ENCODE assay signal across 8 mouse cellular contexts in the genomic region with DNA sequence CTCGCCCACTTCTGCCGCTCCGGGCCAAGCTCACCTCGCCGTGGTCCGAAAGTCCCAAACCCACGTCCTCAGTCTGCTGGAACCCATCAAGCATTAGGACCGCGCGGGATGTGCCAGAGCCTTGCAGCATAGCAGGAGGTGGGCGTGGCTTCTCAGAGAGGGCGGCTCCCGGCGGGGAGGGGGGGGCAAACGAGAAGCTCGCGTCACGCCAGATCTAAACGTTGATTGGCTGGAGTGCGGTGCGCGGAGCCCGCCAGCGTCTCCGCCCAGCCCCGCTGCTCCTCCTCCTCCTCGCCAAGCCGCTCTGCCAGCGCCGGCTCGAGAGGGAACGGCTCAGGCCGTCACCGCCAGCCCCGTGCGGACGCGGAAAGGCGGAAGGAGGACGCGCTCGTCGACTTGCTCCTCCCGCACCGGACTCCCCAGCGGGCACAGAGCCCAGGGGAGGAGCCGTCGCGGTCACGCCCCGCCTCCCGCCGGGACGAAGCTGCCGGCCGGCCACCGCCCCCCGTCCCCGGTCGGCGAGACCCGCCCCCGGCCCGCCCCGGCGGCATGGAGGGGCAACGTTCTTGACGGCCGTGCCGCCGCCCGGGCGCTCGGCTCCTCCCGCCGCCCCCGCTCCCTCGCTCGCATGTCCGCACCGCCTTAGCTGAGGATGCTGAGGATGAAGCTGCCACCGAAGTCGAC. TPM values are rescaled to one million over a fixed set of nuclear protein-coding genes. Genes with fewer than 3 reads are reported as not detected.
A peak's percentile ranks its signal among the peaks of the same experiment; 100 is the strongest.
DNase-seq lines count a peak whose midpoint lies in the region; ATAC-seq and TF ChIP-seq lines count a peak whose summit lies in the region.

Gene Zcchc2, plus strand, starts transcription at position 269 of the 684 bp plus-strand sequence.

- no peak for TF ChIP-seq CTCF in C2C12 (IDR thresholded peaks at IDR 0.05; ENCODE audit: control insufficient read depth, insufficient read depth, insufficient read length)
- TF ChIP-seq CTCF in brain, embryonic 14.5 days (IDR thresholded peaks at IDR 0.05; ENCODE audit: borderline replicate concordance, extremely low read depth, insufficient read depth, insufficient read length) = no peak
- TF ChIP-seq CTCF in liver, adult 2 months (IDR thresholded peaks at IDR 0.05; ENCODE audit: low read depth, low read length) = no peak

- H3K79me2 ChIP-seq in C2C12 (ENCODE audit: control insufficient read depth, insufficient read depth) (peaks cover 78% of the 10 kb centered on the region), myocyte (ENCODE audit: control insufficient read depth, insufficient read depth) (peaks cover 56% of the 10 kb centered on the region)
- H3K79me2 ChIP-seq in liver, adult 2 months (ENCODE audit: control insufficient read depth, insufficient read depth, low read length) = peaks cover 23% of the 10 kb centered on the region

- ATAC-seq in heart, embryonic 11.5 days (replicated peaks; ENCODE audit: insufficient number of reproducible peaks, low FRiP score, low TSS enrichment) = peak; percentile 91
- ATAC-seq in kidney, embryonic 16.5 days (ENCODE audit: low FRiP score, low TSS enrichment) = peak; percentile 95

- under 1% methylated on average over 65 of the region's 83 CpGs for WGBS in heart, embryonic 11.5 days (ENCODE audit: insufficient replicate concordance)
- under 1% methylated on average over 61 of the region's 83 CpGs for WGBS in kidney, embryonic 16.5 days
- under 1% methylated on average over 83 of the region's 83 CpGs for WGBS in liver, adult 2 months

- H3K79me3 ChIP-seq in C2C12 (ENCODE audit: low read depth) = peaks cover 47% of the 10 kb centered on the region

- H3K27ac ChIP-seq in heart, embryonic 11.5 days (ENCODE audit: low read depth, low read length) = peak within 1 kb of the TSS; percentile 95
- H3K27ac ChIP-seq in kidney, embryonic 16.5 days (ENCODE audit: low read length) = peak within 1 kb of the TSS; percentile 97
- peak within 1 kb of the TSS; percentile 91 for H3K27ac ChIP-seq in liver, adult 2 months (replicated peaks; ENCODE audit: insufficient read depth, low read depth, low read length)

- H3K4me3 ChIP-seq in C2C12 (ENCODE audit: insufficient read depth, poor library complexity, severe bottlenecking) = peak within 1 kb of the TSS; percentile 68
- H3K4me3 ChIP-seq in erythroblast, embryonic 14.5 days (replicated peaks) = peak within 1 kb of the TSS; percentile 82
- peak within 1 kb of the TSS; percentile 71 for H3K4me3 ChIP-seq in heart, embryonic 11.5 days (ENCODE audit: low read depth, low read length)
- peak within 1 kb of the TSS; percentile 65 for H3K4me3 ChIP-seq in kidney, embryonic 16.5 days (ENCODE audit: low read length)
- peak within 1 kb of the TSS; percentile 80 for H3K4me3 ChIP-seq in liver, adult 2 months (ENCODE audit: insufficient read depth, low read depth, low read length)
- H3K4me3 ChIP-seq in myocyte = peak within 1 kb of the TSS; percentile 86

- H3K9me3 ChIP-seq in erythroblast, embryonic 14.5 days (ENCODE audit: control insufficient read depth, low read length) = no peaks in the 10 kb centered on the region
- no peaks in the 10 kb centered on the region for H3K9me3 ChIP-seq in heart, embryonic 11.5 days (replicated peaks; ENCODE audit: control insufficient read depth, low read length)
- no peaks in the 10 kb centered on the region for H3K9me3 ChIP-seq in kidney, embryonic 16.5 days (ENCODE audit: low read length)

- peak within 1 kb of the TSS; percentile 99 for H3ac ChIP-seq in C2C12 (ENCODE audit: control insufficient read depth, insufficient read length, low read depth)
- H3ac ChIP-seq in myocyte (ENCODE audit: control insufficient read depth, insufficient read length) = peak within 1 kb of the TSS; percentile 78

- H3K9ac ChIP-seq in heart, embryonic 11.5 days (ENCODE audit: low read depth, low read length) = peak within 1 kb of the TSS; percentile 87
- peak within 1 kb of the TSS; percentile 88 for H3K9ac ChIP-seq in kidney, embryonic 16.5 days (replicated peaks; ENCODE audit: low read length)
- peak within 1 kb of the TSS; percentile 85 for H3K9ac ChIP-seq in liver, adult 2 months (ENCODE audit: low read depth, low read length)

- peaks cover 5% of the 10 kb centered on the region for H3K36me3 ChIP-seq in C2C12 (ENCODE audit: control insufficient read depth, insufficient read depth)
- no peaks in the 10 kb centered on the region for H3K36me3 ChIP-seq in erythroblast, embryonic 14.5 days (ENCODE audit: control insufficient read depth)
- H3K36me3 ChIP-seq in heart, embryonic 11.5 days (ENCODE audit: control insufficient read depth, insufficient read depth, low read length) = no peaks in the 10 kb centered on the region
- H3K36me3 ChIP-seq in kidney, embryonic 16.5 days (ENCODE audit: insufficient read depth, low read length) = no peaks in the 10 kb centered on the region
- peaks cover 2% of the 10 kb centered on the region; the same call in 1 of the 2 replicates for H3K36me3 ChIP-seq in liver, adult 2 months (ENCODE audit: control insufficient read depth, insufficient read depth, low read length)
- no peaks in the 10 kb centered on the region for H3K36me3 ChIP-seq in myocyte (ENCODE audit: control insufficient read depth, insufficient read depth)
- no peaks in the 10 kb centered on the region for H3K36me3 ChIP-seq in splenic B cell, adult 2 months (ENCODE audit: control insufficient read depth, insufficient read depth, low read length, poor library complexity, severe bottlenecking)

- peak; percentile 99 for DNase-seq in brain, embryonic 14.5 days (ENCODE audit: low read depth)
- peak; percentile 93 for DNase-seq in liver, adult 2 months (ENCODE audit: extremely low read depth, low read depth, low spot score)
- DNase-seq in splenic B cell, adult 2 months (ENCODE audit: low read depth, low spot score) = peak; percentile 99

- H3K27me3 ChIP-seq in C2C12 (ENCODE audit: control insufficient read depth, insufficient read depth, insufficient read length) (no peaks in the 10 kb centered on the region), myocyte (ENCODE audit: control insufficient read depth, insufficient read depth, insufficient read length) (no peaks in the 10 kb centered on the region)
- H3K27me3 ChIP-seq in erythroblast, embryonic 14.5 days (ENCODE audit: control insufficient read depth) = no peaks in the 10 kb centered on the region
- no peaks in the 10 kb centered on the region for H3K27me3 ChIP-seq in heart, embryonic 11.5 days (ENCODE audit: control insufficient read depth, insufficient read depth, low read length)
- no peaks in the 10 kb centered on the region for H3K27me3 ChIP-seq in kidney, embryonic 16.5 days (ENCODE audit: insufficient read depth, low read length)
- no peaks in the 10 kb centered on the region for H3K27me3 ChIP-seq in liver, adult 2 months (ENCODE audit: control insufficient read depth, insufficient read depth, low read length)
- H3K27me3 ChIP-seq in splenic B cell, adult 2 months (ENCODE audit: control insufficient read depth, insufficient read depth, low read length, poor library complexity, severe bottlenecking) = no peaks in the 10 kb centered on the region

- peak; percentile 87 for TF ChIP-seq POLR2A in brain, embryonic 14.5 days (IDR thresholded peaks at IDR 0.05; ENCODE audit: borderline replicate concordance, extremely low read depth, insufficient read depth, insufficient read length, poor library complexity, severe bottlenecking)
- peak; percentile 80 for TF ChIP-seq POLR2A in liver, adult 2 months (IDR thresholded peaks at IDR 0.05; ENCODE audit: extremely low read depth, insufficient read depth, low read length)
- peak; percentile 73 for TF ChIP-seq POLR2A in myocyte (IDR thresholded peaks at IDR 0.05; ENCODE audit: insufficient read length, low read depth)

- peak within 1 kb of the TSS; percentile 95 for H3K4me2 ChIP-seq in heart, embryonic 11.5 days
- peak within 1 kb of the TSS; percentile 84 for H3K4me2 ChIP-seq in kidney, embryonic 16.5 days (replicated peaks; ENCODE audit: low read depth, low read length)
- H3K4me2 ChIP-seq in myocyte (ENCODE audit: low read depth) = peak within 1 kb of the TSS; percentile 97

- peaks cover 58% of the 10 kb centered on the region for H3K4me1 ChIP-seq in erythroblast, embryonic 14.5 days (ENCODE audit: control insufficient read depth)
- H3K4me1 ChIP-seq in heart, embryonic 11.5 days (ENCODE audit: control insufficient read depth, insufficient read depth, low read length) = peaks cover 16% of the 10 kb centered on the region; the same call in 1 of the 2 replicates
- peaks cover 40% of the 10 kb centered on the region for H3K4me1 ChIP-seq in kidney, embryonic 16.5 days (ENCODE audit: insufficient read depth, low read length)
- peaks cover 10% of the 10 kb centered on the region for H3K4me1 ChIP-seq in liver, adult 2 months (ENCODE audit: control insufficient read depth, insufficient read depth, low read length)

TF ChIP-seq in C2C12, 6 proteins besides CTCF, POLR2A, EP300 and RAD21:
- no peak for TF ChIP-seq FOSL1 (IDR thresholded peaks at IDR 0.05; ENCODE audit: insufficient read depth, low read length, poor library complexity, severe bottlenecking)
TF ChIP-seq in C2C12: peak in this region for 0.

TF ChIP-seq in myocyte, 11 proteins besides CTCF, POLR2A, EP300 and RAD21:
- TF ChIP-seq MYOG (IDR thresholded peaks at IDR 0.05; ENCODE audit: control insufficient read depth in 1 of 3, insufficient read depth in 1 of 3, insufficient read length in 2 of 3, low read depth in 2 of 3) (no peak), MAX (IDR thresholded peaks at IDR 0.05; ENCODE audit: low read depth) (no peak), POLR2AphosphoS2 (IDR thresholded peaks at IDR 0.05; ENCODE audit: insufficient read length, low read depth) (peak; percentile 56)
TF ChIP-seq in myocyte: peak in this region for 1.

RNA-seq across cellular contexts. Expression of gene Zcchc2, which starts in this region (rescaled TPM):
- 5.9 TPM for polyA plus RNA-seq in C2C12 (2012; fragmentation: generic; extraction: Trizol)
- 12.5 and 15.6 TPM in 2 replicates for polyA plus RNA-seq in brain, embryonic 14.5 days (2012; rRNA removed)
- 0.04 and 0.05 TPM in 2 replicates for polyA plus RNA-seq in erythroblast, embryonic 14.5 days (2012)
- polyA plus RNA-seq in heart, embryonic 11.5 days (2014; fragmentation: Nextera tagmentation; extraction: Ambion mirVana) = 2.4 and 2.7 TPM in 2 replicates
- 3.0 and 3.8 TPM in 2 replicates for polyA plus RNA-seq in kidney, embryonic 16.5 days (2015; fragmentation: Nextera tagmentation; extraction: Ambion mirVana)
- 12.2 and 16.2 TPM in 2 replicates for total RNA-seq in liver, adult 2 months (2014; rRNA removed)
- polyA plus RNA-seq in liver, adult 2 months (2012; rRNA removed) = 12.6 and 15.3 TPM in 2 replicates
- 4.7 TPM for polyA plus RNA-seq in myocyte (2012; fragmentation: generic; extraction: Trizol)

Comparison
In these comparisons a context has a peak if more than half of its experiments do, and no peak if none do; other contexts are left out.
1. Peak in every context shown above with its lines: DNase-seq, ATAC-seq, H3K4me3 ChIP-seq and H3K27ac ChIP-seq.